Mouse (Mus musculus): ENCODE data around the gene Them7.

Gene Them7

GRCm38 (mm10) chr2:105311414-105311813 lies 87.3 kb downstream of the Them7 start:
- DNase-seq (ENCODE audit: low spot score) = no peak

GRCm38 (mm10) chr2:105311991-105312390 lies 87.9 kb downstream of the Them7 start:
- DNase-seq (ENCODE audit: low spot score) = no peak

- DNase-seq (ENCODE audit: low spot score) = no peak
Observed at GRCm38 (mm10) chr2:105313077-105313476, 89.0 kb downstream of the Them7 start.

GRCm38 (mm10) chr2:105317556-105318184 lies 93.5 kb downstream of the Them7 start:
- no peak for DNase-seq (ENCODE audit: low spot score)

GRCm38 (mm10) chr2:105326067-105326466 lies 101.9 kb downstream of the Them7 start:
- DNase-seq (ENCODE audit: low spot score) = no peak

GRCm38 (mm10) chr2:105330024-105330423 lies 105.9 kb downstream of the Them7 start:
- DNase-seq (ENCODE audit: low spot score) = no peak

GRCm38 (mm10) chr2:105333107-105333506 lies 109.0 kb downstream of the Them7 start:
- DNase-seq (ENCODE audit: low spot score) = no peak

- no peak for DNase-seq (ENCODE audit: low spot score)
Observed at GRCm38 (mm10) chr2:105333976-105334713, 110.0 kb downstream of the Them7 start.

- DNase-seq (ENCODE audit: low spot score) = no peak
Observed at GRCm38 (mm10) chr2:105335661-105336060, 111.5 kb downstream of the Them7 start.

- no peak for DNase-seq (ENCODE audit: low spot score)
Observed at GRCm38 (mm10) chr2:105336314-105337027, 112.4 kb downstream of the Them7 start.

- DNase-seq (ENCODE audit: low spot score) = no peak
Observed at GRCm38 (mm10) chr2:105337171-105337875, 113.2 kb downstream of the Them7 start.

GRCm38 (mm10) chr2:105339993-105340392 lies 115.9 kb downstream of the Them7 start:
- DNase-seq (ENCODE audit: low spot score) = no peak

- no peak for DNase-seq (ENCODE audit: low spot score)
Observed at GRCm38 (mm10) chr2:105348886-105349285, 124.8 kb downstream of the Them7 start.

GRCm38 (mm10) chr2:105356791-105357190 lies 132.7 kb downstream of the Them7 start:
- no peak for DNase-seq (ENCODE audit: low spot score)

GRCm38 (mm10) chr2:105358040-105358439 lies 133.9 kb downstream of the Them7 start:
- DNase-seq (ENCODE audit: low spot score) = no peak

- DNase-seq (ENCODE audit: low spot score) = no peak
Observed at GRCm38 (mm10) chr2:105367623-105368022, 143.5 kb downstream of the Them7 start.

- DNase-seq (ENCODE audit: low spot score) = no peak
Observed at GRCm38 (mm10) chr2:105370240-105370639, 146.1 kb downstream of the Them7 start.

- no peak for DNase-seq (ENCODE audit: low spot score)
Observed at GRCm38 (mm10) chr2:105370698-105371097, 146.6 kb downstream of the Them7 start.

- no peak for DNase-seq (ENCODE audit: low spot score)
Observed at GRCm38 (mm10) chr2:105372156-105372555, 148.0 kb downstream of the Them7 start.

- DNase-seq (ENCODE audit: low spot score) = no peak
Observed at GRCm38 (mm10) chr2:105372727-105373126, 148.6 kb downstream of the Them7 start.

GRCm38 (mm10) chr2:105373658-105374057 lies 149.5 kb downstream of the Them7 start:
- no peak for DNase-seq (ENCODE audit: low spot score)

- no peak for DNase-seq (ENCODE audit: low spot score)
Observed at GRCm38 (mm10) chr2:105375261-105375660, 151.1 kb downstream of the Them7 start.
